Mouse (Mus musculus): ENCODE data around the gene Sept4. TPM values are rescaled to one million over a fixed set of nuclear protein-coding genes. Genes with fewer than 3 reads are reported as not detected.

Sept4 gene
- polyA plus RNA-seq (2017; shearing (Covaris generic)): 1 to 10 TPM in 1 of 2 experiments, under 1 TPM in 1; 0.49 to 2.5 TPM

- no peak for ATAC-seq
Measured at GRCm38 (mm10) chr11:87568255-87568953, at the start of gene Sept4. TSS of gene Sept4 (plus strand) at chr11:87568903.

GRCm38 (mm10) chr11:87519260-87519659 is 49.4 kb upstream of the Sept4 start:
- peak; percentile 36 for ATAC-seq

DNA sequence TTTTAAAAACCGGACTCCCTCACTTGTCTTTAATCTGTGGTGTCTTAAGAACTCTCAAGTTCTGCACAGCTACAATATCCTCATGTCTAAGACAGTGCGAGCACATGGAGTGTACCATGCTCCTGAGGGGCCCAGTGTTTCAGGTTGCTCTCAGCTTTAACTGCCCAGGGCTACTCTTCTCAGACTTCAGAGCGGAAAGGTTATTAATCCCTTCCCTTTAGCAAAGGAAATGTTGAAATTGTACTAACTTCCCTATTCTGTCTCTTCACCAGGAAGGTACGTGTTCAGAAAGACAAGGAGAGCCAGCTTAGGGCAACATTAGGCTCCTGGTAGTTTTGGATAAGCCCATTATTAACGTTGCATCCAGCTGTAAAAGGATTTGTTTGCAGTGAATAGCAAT is 45.2 kb upstream of the Sept4 start:
- ATAC-seq: no peak

DNA sequence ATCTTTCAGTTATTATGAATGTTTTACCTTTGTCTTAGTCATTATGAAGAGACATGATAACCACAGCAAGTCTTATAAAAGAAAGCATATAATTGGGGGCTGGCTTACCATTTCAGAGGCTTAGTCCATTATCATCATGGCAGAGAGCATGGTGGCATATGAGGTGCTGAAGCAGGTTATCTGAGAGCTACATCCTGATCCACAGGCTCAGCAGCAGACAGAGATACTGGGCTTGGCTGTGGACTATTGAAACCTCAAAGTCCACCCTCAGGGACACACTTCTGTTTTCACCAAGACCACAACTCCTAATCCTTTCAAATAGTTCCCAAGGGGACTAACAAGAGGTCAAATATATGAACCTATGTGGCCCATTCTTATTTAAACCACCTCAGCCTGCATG is 44.7 kb upstream of the Sept4 start:
- ATAC-seq: no peak

GRCm38 (mm10) chr11:87524780-87525179 is 43.9 kb upstream of the Sept4 start:
- no peak for ATAC-seq

DNA sequence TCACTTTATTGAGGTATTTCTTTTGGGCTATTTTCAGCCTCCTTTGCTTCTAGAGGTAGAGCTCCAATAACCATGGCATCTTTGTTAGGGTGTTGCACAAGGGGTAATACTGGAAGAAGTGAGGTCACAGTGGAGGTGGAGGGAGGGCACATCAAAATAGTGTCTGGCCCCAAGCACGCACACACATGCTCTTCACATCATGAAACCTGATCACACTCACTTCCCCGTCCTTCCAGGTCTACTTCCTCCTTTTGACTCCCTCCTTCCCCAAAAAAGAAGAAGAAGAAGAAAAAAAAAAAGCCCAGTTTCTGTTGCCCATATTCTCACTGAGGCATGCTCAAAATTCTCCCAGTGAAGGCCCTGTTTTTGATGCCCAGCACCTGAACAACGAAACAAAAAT is 41.3 kb upstream of the Sept4 start:
- ATAC-seq: no peak

DNA sequence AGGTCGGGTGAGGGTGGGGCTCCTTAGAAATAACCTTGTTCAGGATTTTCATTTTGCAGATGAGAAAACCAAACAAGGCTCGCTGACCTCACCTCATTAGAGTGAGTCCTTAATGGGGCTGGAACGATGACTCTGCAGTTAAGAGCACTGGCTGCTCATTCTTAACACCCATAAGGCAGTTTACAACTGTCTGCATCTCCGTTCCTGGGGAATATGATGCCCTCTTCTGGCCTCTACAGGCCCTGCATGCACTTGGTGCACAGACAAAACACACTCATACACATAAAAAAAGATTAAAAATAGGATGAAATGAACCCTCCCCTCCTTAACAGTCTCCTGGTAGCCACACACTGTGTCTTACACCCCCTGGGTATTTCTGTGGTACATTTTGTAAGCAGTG is 40.7 kb upstream of the Sept4 start:
- no peak for ATAC-seq

GRCm38 (mm10) chr11:87531695-87532094 is 37.0 kb upstream of the Sept4 start:
- no peak for ATAC-seq

- no peak for ATAC-seq
Measured at GRCm38 (mm10) chr11:87542285-87542684, 26.4 kb upstream of the Sept4 start.

DNA sequence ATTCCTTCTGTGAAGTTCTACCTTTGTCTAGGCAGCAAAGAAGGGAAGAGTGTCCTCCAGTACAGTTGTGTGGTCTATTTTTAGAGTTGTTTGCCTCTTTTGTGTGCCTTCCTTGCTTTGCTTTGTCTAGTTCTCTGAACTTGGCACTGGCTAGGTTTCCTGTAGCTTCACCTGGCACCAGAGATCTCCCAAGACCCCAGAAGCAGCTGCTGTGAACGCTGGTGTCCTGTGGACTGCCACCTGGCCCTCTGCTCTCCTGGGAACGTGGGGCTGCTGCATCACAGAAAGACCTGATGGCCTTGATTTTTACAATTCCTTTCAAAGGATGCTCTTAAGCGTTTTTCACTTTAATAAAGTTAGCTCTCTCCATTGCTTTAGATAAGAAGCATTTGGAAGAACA is 25.8 kb upstream of the Sept4 start:
- ATAC-seq: no peak

DNA sequence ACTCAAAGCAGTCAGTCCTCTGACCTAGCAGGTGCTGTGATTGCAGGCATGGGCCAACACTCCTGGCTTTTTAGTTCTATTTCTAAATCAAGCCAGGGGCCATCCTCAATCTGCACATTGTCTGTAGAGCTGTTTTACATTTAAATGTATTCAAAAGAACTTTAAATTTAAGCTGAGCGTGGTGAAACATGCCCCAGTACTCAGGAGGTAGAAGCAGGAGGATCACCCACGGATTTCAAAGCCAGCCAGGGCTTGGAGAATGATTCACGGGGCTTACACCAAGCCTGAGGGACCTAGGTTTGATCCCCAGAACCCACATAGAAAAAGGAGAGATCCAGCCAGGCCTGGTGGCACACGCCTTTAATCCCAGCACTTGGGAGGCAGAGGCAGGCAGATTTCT is 15.4 kb upstream of the Sept4 start:
- ATAC-seq: no peak

- no peak for ATAC-seq
Measured at GRCm38 (mm10) chr11:87554386-87554785, 14.3 kb upstream of the Sept4 start.

DNA sequence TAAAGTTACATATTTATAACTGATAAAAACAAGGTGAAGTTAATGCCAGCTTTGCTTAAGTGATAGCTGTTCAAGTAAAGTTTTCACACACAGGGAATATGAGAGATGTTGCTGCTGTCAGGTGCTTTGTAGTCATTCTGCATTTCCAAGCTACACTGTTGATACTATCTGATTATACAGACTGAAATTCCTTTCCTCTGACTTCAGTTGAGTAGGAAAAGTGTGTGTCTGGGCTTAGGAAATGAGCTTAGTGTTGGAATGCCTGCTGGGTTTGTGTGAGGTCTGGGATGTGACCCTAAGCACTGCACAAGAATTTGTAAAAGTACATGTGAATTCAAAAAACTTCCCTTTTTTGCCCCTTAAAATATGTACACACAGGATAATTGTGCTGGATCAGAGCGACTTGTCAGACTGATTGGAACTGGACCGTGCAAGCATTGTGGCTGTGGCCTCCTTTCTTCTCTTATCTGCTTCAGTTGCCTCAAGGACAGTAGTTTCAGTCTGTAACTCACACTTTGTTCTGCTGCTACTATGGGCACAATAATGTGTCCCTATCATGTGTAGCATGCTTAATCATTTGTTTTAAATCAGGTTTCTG is 13.5 kb upstream of the Sept4 start:
- ATAC-seq: no peak

- no peak for ATAC-seq
Measured at GRCm38 (mm10) chr11:87561208-87561607, 7.5 kb upstream of the Sept4 start.

DNA sequence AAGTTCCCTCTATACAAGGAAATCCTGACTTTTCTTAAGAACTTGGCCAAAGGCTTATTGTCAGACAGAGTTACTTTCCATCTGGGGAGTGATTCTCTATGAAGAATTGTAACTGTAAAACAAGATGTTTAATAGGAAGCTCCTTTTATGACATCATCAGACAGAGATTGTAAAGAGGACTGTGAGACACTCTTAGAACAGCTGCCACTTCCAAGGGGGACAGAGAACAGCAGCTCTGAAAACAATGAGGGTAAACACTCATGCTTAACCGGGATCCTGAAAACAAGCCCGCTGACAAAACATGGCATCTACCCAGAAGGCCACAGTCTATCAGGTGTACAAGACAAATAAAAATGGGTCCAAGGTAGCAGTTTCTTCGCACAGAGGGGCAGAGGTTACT is 2.2 kb upstream of the Sept4 start, which contains the start of gene Gm11492:
Gene Gm11492, plus strand, starts transcription at position 153 of the 400 bp plus-strand sequence.
- no peak for ATAC-seq

DNA sequence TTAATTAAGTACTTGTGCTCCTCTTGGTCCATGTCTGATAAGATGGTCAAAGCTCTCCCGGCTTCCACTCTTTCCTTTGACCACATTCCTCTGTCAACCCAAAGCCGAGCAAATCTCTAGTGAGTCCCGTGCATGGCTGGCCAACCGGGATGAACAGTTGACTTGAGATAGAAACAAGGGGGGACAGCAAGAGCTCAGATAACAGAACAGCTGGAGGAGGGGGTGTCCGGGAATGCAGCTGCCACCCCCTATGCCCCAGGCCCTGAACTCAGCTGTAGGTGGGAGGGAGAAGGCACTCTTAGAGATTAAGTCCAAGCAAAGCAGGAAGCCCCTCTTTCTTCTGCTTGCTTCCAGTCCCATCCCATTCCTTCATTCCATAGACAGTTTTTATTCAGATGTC is 2.0 kb downstream of the Sept4 start:
- no peak for ATAC-seq

GRCm38 (mm10) chr11:87571361-87571950 is 2.8 kb downstream of the Sept4 start:
- no peak for ATAC-seq

DNA sequence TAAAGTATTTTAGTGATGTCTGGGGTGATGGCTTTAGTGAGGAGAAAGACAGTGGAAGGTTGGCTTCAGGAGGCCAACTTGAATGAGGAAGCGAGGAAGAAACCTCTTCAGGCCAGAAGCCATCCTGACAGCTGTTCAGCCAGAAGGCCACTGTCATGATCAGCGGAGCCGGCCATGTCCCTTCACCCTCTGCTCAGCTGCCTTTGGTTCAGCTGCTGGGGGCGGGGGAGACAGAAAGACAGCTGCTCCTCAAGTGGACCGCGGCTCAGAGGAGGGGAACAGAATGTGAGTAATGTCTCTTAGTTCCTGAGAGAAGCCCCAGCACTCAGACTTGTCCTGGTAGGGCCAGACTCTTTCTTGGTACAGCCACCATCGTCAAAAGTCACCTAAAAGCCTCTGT is 5.0 kb downstream of the Sept4 start:
- ATAC-seq: no peak

DNA sequence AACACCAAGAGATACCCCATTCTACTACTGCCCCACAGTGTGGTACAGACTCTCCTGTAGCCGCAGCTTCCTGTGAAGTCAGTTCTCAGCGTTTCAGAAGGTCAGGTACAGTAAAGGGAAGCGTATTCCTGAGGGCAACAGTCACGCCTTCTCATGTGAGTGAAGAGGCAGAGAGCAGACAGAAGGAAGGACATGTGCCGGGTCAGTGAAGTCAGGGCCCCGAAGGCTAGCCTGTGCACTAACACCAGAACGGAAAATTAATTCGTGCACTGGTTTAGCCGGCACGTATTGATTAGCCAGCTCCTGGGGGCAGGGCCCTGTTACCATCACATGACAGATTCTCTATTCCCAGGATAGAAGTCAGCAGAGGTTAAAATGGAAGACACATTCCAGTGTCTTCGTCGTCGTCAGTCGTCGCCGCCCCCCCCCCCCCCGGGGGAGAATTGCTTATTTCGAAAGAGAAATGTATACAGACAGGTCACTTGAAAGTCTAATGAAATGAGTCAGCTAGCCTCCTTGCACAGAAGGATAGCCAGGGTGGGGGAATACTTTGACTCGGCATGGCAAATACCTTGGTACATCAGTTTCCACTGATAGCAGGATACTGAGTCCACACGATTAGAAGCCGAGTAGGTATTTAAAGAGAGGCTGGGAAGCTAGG is 5.9 kb downstream of the Sept4 start:
- no peak for ATAC-seq

GRCm38 (mm10) chr11:87577601-87578248 is 9.0 kb downstream of the Sept4 start:
- no peak for ATAC-seq

GRCm38 (mm10) chr11:87578249-87578962 is 9.7 kb downstream of the Sept4 start:
- ATAC-seq: no peak

DNA sequence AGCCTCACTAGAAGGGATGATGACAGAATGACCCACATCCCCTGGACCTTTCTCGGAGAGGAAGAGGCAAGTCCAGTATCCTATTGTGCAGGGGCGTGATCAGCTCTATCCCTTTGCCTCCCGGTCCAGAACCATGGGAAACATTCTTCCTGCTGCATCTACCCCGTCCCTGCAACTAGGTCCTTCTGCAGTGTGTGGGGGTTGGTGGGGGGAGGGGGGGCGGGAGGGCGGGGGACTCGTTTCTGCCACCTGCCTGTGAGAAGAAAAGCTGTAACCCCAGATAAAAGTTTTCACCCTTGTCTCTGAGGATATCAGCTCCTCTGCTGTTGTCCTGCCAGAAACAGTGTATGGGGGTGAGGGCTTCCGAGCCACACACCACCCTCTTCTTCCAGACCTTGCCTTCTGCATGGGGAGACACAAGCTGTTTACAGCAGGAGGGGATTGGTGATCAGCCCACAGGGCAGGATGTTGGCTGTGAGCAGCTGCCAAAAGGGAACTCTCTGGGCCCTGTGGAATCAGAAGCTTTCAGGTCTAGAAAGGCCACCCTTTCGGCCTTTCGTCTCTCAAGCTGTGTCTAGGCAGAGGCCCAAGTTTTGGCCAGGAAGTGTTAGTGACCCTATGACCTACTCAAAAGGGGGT is 10.4 kb downstream of the Sept4 start:
- no peak for ATAC-seq
